Mouse (Mus musculus): ENCODE data around the gene Slc25a28. TPM values are rescaled to one million over a fixed set of nuclear protein-coding genes. Genes with fewer than 3 reads are reported as not detected.
A peak's percentile ranks its signal among the peaks of the same experiment; 100 is the strongest.

Slc25a28 gene
- polyA plus RNA-seq, 1 experiment from 2014 or later, result 14.4 TPM

GRCm38 (mm10) chr19:43674316-43674689 lies 378 bp downstream of the Slc25a28 start:
- no peaks in the 10 kb centered on the region for H3K36me3 ChIP-seq
- H3K9me3 ChIP-seq, result no peaks in the 10 kb centered on the region
- peak overlapping the region; percentile 82 for H3K27ac ChIP-seq
- H3K27me3 ChIP-seq, result peaks cover 7% of the 10 kb centered on the region; the same call in 1 of the 2 replicates
- ATAC-seq, result peak; percentile 25
- H3K4me3 ChIP-seq (replicated peaks), result peak overlapping the region; percentile 93
- peak overlapping the region; percentile 83 for H3K4me2 ChIP-seq (replicated peaks)
- peaks cover 23% of the 10 kb centered on the region for H3K4me1 ChIP-seq (replicated peaks)
- H3K9ac ChIP-seq (replicated peaks), result peak overlapping the region; percentile 90
- WGBS, result 0% methylated on average over 27 of the region's 29 CpGs

GRCm38 (mm10) chr19:43673513-43674315 lies 967 bp downstream of the Slc25a28 start:
- 11% methylated on average over 21 of the region's 21 CpGs for WGBS

GRCm38 (mm10) chr19:43671054-43671453 lies 3.6 kb downstream of the Slc25a28 start:
- H3K9me3 ChIP-seq, result no peaks in the 10 kb centered on the region
- WGBS, result 85% methylated on average over 7 of the region's 7 CpGs
- no peak overlapping the region for H3K27ac ChIP-seq
- ATAC-seq, result no peak
- H3K4me2 ChIP-seq (replicated peaks), result no peak overlapping the region
- H3K4me1 ChIP-seq (replicated peaks), result peaks cover 16% of the 10 kb centered on the region
- no peak overlapping the region for H3K9ac ChIP-seq (replicated peaks)
- 0 out of 2 replicates have a peak, but pooled peaks cover 5% of the 10 kb centered on the region for H3K36me3 ChIP-seq
- H3K27me3 ChIP-seq, result no peaks in the 10 kb centered on the region
- no peak overlapping the region for H3K4me3 ChIP-seq (replicated peaks)

More at GRCm38 (mm10) chr19:43673513-43674315, 967 bp downstream of the Slc25a28 start:
- H3K4me2 ChIP-seq (replicated peaks), result peak overlapping the region; percentile 83
- peaks cover 23% of the 10 kb centered on the region for H3K4me1 ChIP-seq (replicated peaks)
- ATAC-seq, result no peak
- no peaks in the 10 kb centered on the region for H3K9me3 ChIP-seq
- H3K27me3 ChIP-seq, result peaks cover 7% of the 10 kb centered on the region; the same call in 1 of the 2 replicates
- H3K4me3 ChIP-seq (replicated peaks), result peak overlapping the region; percentile 93
- no peaks in the 10 kb centered on the region for H3K36me3 ChIP-seq
- peak overlapping the region; percentile 90 for H3K9ac ChIP-seq (replicated peaks)
- H3K27ac ChIP-seq, result no peak overlapping the region

DNA sequence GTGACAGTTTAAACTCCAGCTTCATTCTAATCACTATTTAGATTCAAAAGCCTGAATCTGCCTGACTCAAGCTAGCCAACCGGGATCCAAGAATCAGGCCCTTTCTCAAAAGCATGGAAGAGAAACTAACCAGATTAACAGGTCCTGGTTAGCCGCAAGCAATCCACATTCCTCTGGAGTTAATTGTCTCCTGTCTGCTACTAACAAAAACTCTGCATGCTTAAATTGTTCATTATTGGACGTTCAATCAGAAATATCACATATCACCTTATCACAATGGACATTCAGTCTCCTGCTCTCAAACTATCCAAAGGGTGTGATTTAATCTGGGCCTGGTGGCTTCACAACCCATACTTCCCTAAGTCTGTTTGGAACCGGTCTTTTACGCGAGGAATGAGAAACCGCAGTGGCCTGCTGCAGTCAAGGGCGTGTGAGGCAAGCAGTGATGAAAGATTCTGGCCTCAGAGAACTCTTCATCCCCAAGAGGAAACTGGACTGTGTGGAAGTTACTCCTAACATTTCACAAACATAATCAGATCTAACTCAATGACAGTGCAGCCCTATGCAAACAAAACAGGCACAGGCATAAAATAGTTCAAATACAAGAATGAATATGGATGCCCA lies 5.4 kb downstream of the Slc25a28 start:
- Histone ChIP-seq H3K27me3 (no peaks in the 10 kb centered on the region), H3K9ac (replicated peaks) (no peak overlapping the region), H3K9me3 (no peaks in the 10 kb centered on the region), H3K27ac (no peak overlapping the region), H3K4me3 (replicated peaks) (no peak overlapping the region), H3K4me2 (replicated peaks) (no peak overlapping the region), H3K4me1 (replicated peaks) (peaks cover 13% of the 10 kb centered on the region), H3K36me3 (peaks cover 7% of the 10 kb centered on the region; the same call in 1 of the 2 replicates)
- WGBS, result 79% methylated on average over 8 of the region's 8 CpGs
- ATAC-seq, result no peak

DNA sequence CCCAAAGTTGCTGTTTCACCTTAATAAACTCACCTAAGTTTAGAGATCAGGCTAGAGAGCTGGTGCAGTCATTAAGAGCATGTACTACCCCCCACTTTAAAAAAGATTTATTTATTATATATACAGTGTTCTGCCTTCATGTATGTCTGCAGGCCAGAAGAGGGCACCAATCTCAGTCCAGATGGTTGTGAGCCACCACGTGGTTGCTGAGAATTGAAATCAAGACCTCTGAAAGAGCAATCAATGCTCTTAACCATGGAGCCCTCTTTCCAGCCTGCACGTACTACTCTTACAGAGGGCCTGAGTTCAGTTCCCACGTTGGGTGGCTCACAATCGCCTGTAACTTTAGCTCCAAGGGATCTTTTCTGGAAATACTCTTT lies 7.3 kb downstream of the Slc25a28 start:
- no peak overlapping the region for H3K4me3 ChIP-seq (replicated peaks)
- peaks cover 21% of the 10 kb centered on the region; the same call in 1 of the 2 replicates for H3K36me3 ChIP-seq
- no peaks in the 10 kb centered on the region for H3K27me3 ChIP-seq
- no peak overlapping the region for H3K27ac ChIP-seq
- WGBS, result 72% methylated on average over 4 of the region's 4 CpGs
- no peak overlapping the region for H3K4me2 ChIP-seq (replicated peaks)
- peaks cover 2% of the 10 kb centered on the region for H3K4me1 ChIP-seq (replicated peaks)
- H3K9me3 ChIP-seq, result no peaks in the 10 kb centered on the region
- ATAC-seq, result no peak
- H3K9ac ChIP-seq (replicated peaks), result no peak overlapping the region

DNA sequence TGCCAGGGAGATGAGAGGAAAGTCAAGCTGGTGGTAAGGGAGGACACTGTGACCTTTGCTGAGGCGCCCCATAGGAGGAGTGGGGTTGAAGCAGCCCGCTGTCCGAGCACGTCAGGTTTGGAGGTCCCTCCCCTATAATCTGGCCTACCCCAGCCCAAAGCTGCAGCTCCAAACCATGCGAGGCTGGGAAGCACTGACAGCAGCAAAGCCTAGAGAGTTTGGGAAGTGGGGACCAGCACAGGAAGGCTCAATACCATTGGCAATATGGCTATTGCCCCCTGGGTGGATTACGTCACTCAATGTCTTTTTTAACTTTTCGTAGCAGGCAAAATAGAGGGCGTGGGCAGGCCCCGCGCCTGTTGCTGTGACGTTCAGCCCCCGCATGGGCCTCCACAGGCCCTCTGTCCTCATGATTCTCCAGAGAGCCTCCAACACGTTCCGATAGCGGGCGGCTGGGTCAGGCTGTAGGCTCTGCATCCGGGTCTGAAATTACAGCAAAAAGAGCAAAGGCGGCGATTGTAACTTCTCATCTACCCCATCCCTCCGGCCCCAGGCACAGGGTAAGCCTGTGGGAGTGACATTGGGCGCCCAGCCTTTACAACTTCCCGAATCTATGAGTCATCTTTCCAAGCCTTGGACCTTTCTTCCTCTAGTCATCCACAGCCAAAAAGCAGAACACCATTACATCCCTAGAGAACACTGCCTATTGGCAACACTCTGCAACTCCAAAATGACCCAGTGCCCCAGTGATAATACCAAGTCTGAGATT lies 7.8 kb downstream of the Slc25a28 start:
- WGBS, result 89% methylated on average over 22 of the region's 22 CpGs
- Histone ChIP-seq H3K9me3 (no peaks in the 10 kb centered on the region), H3K4me1 (replicated peaks) (peaks cover 8% of the 10 kb centered on the region; the same call in 1 of the 2 replicates), H3K4me3 (replicated peaks) (no peak overlapping the region), H3K27me3 (no peaks in the 10 kb centered on the region), H3K4me2 (replicated peaks) (no peak overlapping the region), H3K27ac (no peak overlapping the region), H3K9ac (replicated peaks) (no peak overlapping the region), H3K36me3 (peaks cover 21% of the 10 kb centered on the region; the same call in 1 of the 2 replicates)
- no peak for ATAC-seq

DNA sequence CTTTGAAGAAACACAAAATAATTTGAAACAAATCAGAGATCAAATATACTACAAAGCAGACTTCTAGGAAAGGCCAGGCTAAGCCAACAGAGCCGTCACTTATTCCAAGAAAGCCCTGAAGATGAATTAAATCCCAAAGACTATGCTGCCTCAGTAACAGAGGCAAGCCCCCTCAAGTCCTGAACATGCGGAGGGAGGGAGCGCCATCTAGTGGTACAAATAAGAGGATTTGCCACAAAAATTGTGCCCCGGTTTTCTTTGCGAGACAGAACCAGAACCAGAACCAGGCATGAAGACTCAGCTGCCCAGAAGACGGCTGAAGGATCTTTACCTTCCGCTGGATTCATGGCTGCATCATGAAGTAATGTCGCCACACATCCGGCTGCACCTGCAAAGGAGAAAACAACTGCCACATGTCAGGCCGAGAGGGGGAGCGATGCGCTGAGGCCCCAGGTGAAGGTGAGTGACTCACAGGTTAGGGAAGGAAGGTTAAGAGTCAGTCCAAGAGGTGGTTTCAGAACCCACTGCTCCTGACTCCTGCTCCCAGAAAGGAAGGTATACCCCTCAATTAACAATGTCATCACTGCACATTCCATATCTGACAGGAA lies 9.1 kb downstream of the Slc25a28 start:
- Histone ChIP-seq H3K4me2 (replicated peaks) (no peak overlapping the region), H3K36me3 (peaks cover 21% of the 10 kb centered on the region; the same call in 1 of the 2 replicates), H3K9ac (replicated peaks) (no peak overlapping the region), H3K9me3 (no peaks in the 10 kb centered on the region), H3K27ac (no peak overlapping the region), H3K4me1 (replicated peaks) (peaks cover 8% of the 10 kb centered on the region; the same call in 1 of the 2 replicates), H3K4me3 (replicated peaks) (no peak overlapping the region), H3K27me3 (no peaks in the 10 kb centered on the region)
- ATAC-seq, result 0 out of 2 replicates have a peak, but pooled peaks have one; percentile 53
- 46% methylated on average over 12 of the region's 12 CpGs for WGBS

GRCm38 (mm10) chr19:43663471-43663870 lies 11.2 kb downstream of the Slc25a28 start:
- H3K9ac ChIP-seq (replicated peaks), result no peak overlapping the region
- H3K36me3 ChIP-seq, result peaks cover 21% of the 10 kb centered on the region; the same call in 1 of the 2 replicates
- H3K27me3 ChIP-seq, result no peaks in the 10 kb centered on the region
- ATAC-seq, result no peak
- peaks cover 8% of the 10 kb centered on the region; the same call in 1 of the 2 replicates for H3K4me1 ChIP-seq (replicated peaks)
- H3K27ac ChIP-seq, result no peak overlapping the region
- H3K9me3 ChIP-seq, result no peaks in the 10 kb centered on the region
- no peak overlapping the region for H3K4me2 ChIP-seq (replicated peaks)
- no peak overlapping the region for H3K4me3 ChIP-seq (replicated peaks)
- 84% methylated on average over 8 of the region's 8 CpGs for WGBS

- Histone ChIP-seq H3K4me2 (replicated peaks) (no peak overlapping the region; the same call in 1 of the 2 replicates), H3K4me3 (replicated peaks) (no peak overlapping the region), H3K4me1 (replicated peaks) (peaks cover 8% of the 10 kb centered on the region; the same call in 1 of the 2 replicates), H3K27ac (no peak overlapping the region), H3K9ac (replicated peaks) (no peak overlapping the region), H3K27me3 (no peaks in the 10 kb centered on the region), H3K9me3 (no peaks in the 10 kb centered on the region), H3K36me3 (peaks cover 21% of the 10 kb centered on the region; the same call in 1 of the 2 replicates)
- ATAC-seq, result peak; percentile 69
- 35% methylated on average over 19 of the region's 19 CpGs for WGBS
These were observed 12.3 kb downstream of the Slc25a28 start for GRCm38 (mm10) chr19:43662176-43662967.

DNA sequence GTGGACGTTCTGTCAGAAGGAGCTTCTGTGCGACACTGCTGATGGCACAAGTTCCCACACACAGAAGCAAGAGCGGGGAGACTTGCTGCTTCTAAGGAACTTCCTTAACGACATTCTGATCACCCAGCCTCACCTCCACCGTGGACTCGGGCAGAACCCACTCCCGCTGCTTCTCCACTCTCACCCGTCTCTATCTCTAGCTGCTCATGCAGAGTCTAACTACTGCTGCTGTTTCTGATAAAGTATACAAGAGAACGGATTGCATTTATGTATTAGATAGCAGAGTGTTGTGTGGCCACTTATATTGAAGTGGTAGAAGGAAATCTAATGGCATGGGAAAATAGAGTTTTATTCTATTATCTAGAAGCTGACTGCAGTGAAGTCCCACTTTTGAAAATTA lies 13.9 kb downstream of the Slc25a28 start:
- Histone ChIP-seq H3K9me3 (no peaks in the 10 kb centered on the region), H3K36me3 (peaks cover 16% of the 10 kb centered on the region; the same call in 1 of the 2 replicates), H3K9ac (replicated peaks) (no peak overlapping the region), H3K27me3 (no peaks in the 10 kb centered on the region), H3K4me3 (replicated peaks) (no peak overlapping the region), H3K4me2 (replicated peaks) (no peak overlapping the region), H3K4me1 (replicated peaks) (peaks cover 8% of the 10 kb centered on the region; the same call in 1 of the 2 replicates), H3K27ac (no peak overlapping the region)
- WGBS, result 88% methylated on average over 9 of the region's 9 CpGs
- no peak for ATAC-seq

- Histone ChIP-seq H3K4me1 (replicated peaks) (peaks cover 8% of the 10 kb centered on the region; the same call in 1 of the 2 replicates), H3K36me3 (peaks cover 16% of the 10 kb centered on the region; the same call in 1 of the 2 replicates), H3K9ac (replicated peaks) (no peak overlapping the region), H3K27ac (no peak overlapping the region), H3K4me3 (replicated peaks) (no peak overlapping the region), H3K4me2 (replicated peaks) (no peak overlapping the region), H3K27me3 (no peaks in the 10 kb centered on the region), H3K9me3 (no peaks in the 10 kb centered on the region)
- ATAC-seq, result no peak
- WGBS, result 88% methylated on average over 6 of the region's 6 CpGs
These were observed 15.0 kb downstream of the Slc25a28 start for GRCm38 (mm10) chr19:43659632-43660031.

Measured in midbrain, embryonic 13.5 days (tissue).